Mouse (Mus musculus): ENCODE data around the gene Sdk2. TPM values are rescaled to one million over a fixed set of nuclear protein-coding genes. Genes with fewer than 3 reads are reported as not detected.

Sdk2 gene
- polyA plus RNA-seq, 1 experiment from 2014 or later: 4.3 TPM

- Histone ChIP-seq H3K9me3 (ENCODE audit: control insufficient read depth, low read depth, low read length) (no peaks in the 10 kb centered on the region), H3K4me2 (replicated peaks; ENCODE audit: low read depth, low read length) (no peak overlapping the region), H3K4me1 (ENCODE audit: control insufficient read depth, insufficient read depth, low read length) (peaks cover 7% of the 10 kb centered on the region; the same call in 1 of the 2 replicates), H3K36me3 (ENCODE audit: control insufficient read depth, insufficient read depth, low read length) (no peaks in the 10 kb centered on the region), H3K27me3 (ENCODE audit: control insufficient read depth, insufficient read depth, low read length) (no peaks in the 10 kb centered on the region), H3K9ac (replicated peaks; ENCODE audit: low read depth, low read length) (no peak overlapping the region), H3K4me3 (ENCODE audit: low read depth, low read length) (no peak overlapping the region), H3K27ac (ENCODE audit: low read length) (no peak overlapping the region)
- WGBS: 67% methylated on average over 4 of the region's 4 CpGs
- no peak for ATAC-seq (ENCODE audit: insufficient number of reproducible peaks, insufficient read depth, low FRiP score, low read depth)
Measured at GRCm38 (mm10) chr11:113931701-113932100, 135.1 kb downstream of the Sdk2 start.

GRCm38 (mm10) chr11:113930112-113930511 lies 136.7 kb downstream of the Sdk2 start:
- Histone ChIP-seq H3K4me3 (ENCODE audit: low read depth, low read length) (no peak overlapping the region), H3K9me3 (ENCODE audit: control insufficient read depth, low read depth, low read length) (no peaks in the 10 kb centered on the region), H3K4me2 (replicated peaks; ENCODE audit: low read depth, low read length) (no peak overlapping the region), H3K27ac (ENCODE audit: low read length) (no peak overlapping the region), H3K27me3 (ENCODE audit: control insufficient read depth, insufficient read depth, low read length) (no peaks in the 10 kb centered on the region), H3K4me1 (ENCODE audit: control insufficient read depth, insufficient read depth, low read length) (peaks cover 5% of the 10 kb centered on the region; the same call in 1 of the 2 replicates), H3K9ac (replicated peaks; ENCODE audit: low read depth, low read length) (no peak overlapping the region), H3K36me3 (ENCODE audit: control insufficient read depth, insufficient read depth, low read length) (no peaks in the 10 kb centered on the region)
- no peak for ATAC-seq (ENCODE audit: insufficient number of reproducible peaks, insufficient read depth, low FRiP score, low read depth)
- 87% methylated on average over 11 of the region's 11 CpGs for WGBS

GRCm38 (mm10) chr11:113928831-113929230 lies 138.0 kb downstream of the Sdk2 start:
- no peaks in the 10 kb centered on the region for H3K9me3 ChIP-seq (ENCODE audit: control insufficient read depth, low read depth, low read length)

GRCm38 (mm10) chr11:113928291-113928690 lies 138.6 kb downstream of the Sdk2 start:
- H3K36me3 ChIP-seq (ENCODE audit: control insufficient read depth, insufficient read depth, low read length): no peaks in the 10 kb centered on the region
- no peaks in the 10 kb centered on the region for H3K4me1 ChIP-seq (ENCODE audit: control insufficient read depth, insufficient read depth, low read length)
- no peak overlapping the region for H3K27ac ChIP-seq (ENCODE audit: low read length)
- no peak overlapping the region for H3K4me3 ChIP-seq (ENCODE audit: low read depth, low read length)
- WGBS: 68% methylated on average over 9 of the region's 9 CpGs
- H3K4me2 ChIP-seq (replicated peaks; ENCODE audit: low read depth, low read length): no peak overlapping the region
- H3K27me3 ChIP-seq (ENCODE audit: control insufficient read depth, insufficient read depth, low read length): no peaks in the 10 kb centered on the region
- H3K9me3 ChIP-seq (ENCODE audit: control insufficient read depth, low read depth, low read length): no peaks in the 10 kb centered on the region
- H3K9ac ChIP-seq (replicated peaks; ENCODE audit: low read depth, low read length): no peak overlapping the region
- ATAC-seq (ENCODE audit: insufficient number of reproducible peaks, insufficient read depth, low FRiP score, low read depth): no peak

More at GRCm38 (mm10) chr11:113928831-113929230, 138.0 kb downstream of the Sdk2 start:
- no peaks in the 10 kb centered on the region for H3K36me3 ChIP-seq (ENCODE audit: control insufficient read depth, insufficient read depth, low read length)
- no peaks in the 10 kb centered on the region for H3K4me1 ChIP-seq (ENCODE audit: control insufficient read depth, insufficient read depth, low read length)
- ATAC-seq (ENCODE audit: insufficient number of reproducible peaks, insufficient read depth, low FRiP score, low read depth): no peak
- no peak overlapping the region for H3K4me2 ChIP-seq (replicated peaks; ENCODE audit: low read depth, low read length)
- WGBS: 79% methylated on average over 2 of the region's 2 CpGs
- no peaks in the 10 kb centered on the region for H3K27me3 ChIP-seq (ENCODE audit: control insufficient read depth, insufficient read depth, low read length)
- H3K9ac ChIP-seq (replicated peaks; ENCODE audit: low read depth, low read length): no peak overlapping the region
- no peak overlapping the region for H3K4me3 ChIP-seq (ENCODE audit: low read depth, low read length)
- H3K27ac ChIP-seq (ENCODE audit: low read length): no peak overlapping the region

GRCm38 (mm10) chr11:113927826-113928225 lies 139.0 kb downstream of the Sdk2 start:
- no peaks in the 10 kb centered on the region for H3K4me1 ChIP-seq (ENCODE audit: control insufficient read depth, insufficient read depth, low read length)
- no peak overlapping the region for H3K9ac ChIP-seq (replicated peaks; ENCODE audit: low read depth, low read length)
- no peak overlapping the region for H3K4me3 ChIP-seq (ENCODE audit: low read depth, low read length)
- no peak overlapping the region for H3K27ac ChIP-seq (ENCODE audit: low read length)
- ATAC-seq (ENCODE audit: insufficient number of reproducible peaks, insufficient read depth, low FRiP score, low read depth): no peak
- 61% methylated on average over 3 of the region's 3 CpGs for WGBS
- H3K36me3 ChIP-seq (ENCODE audit: control insufficient read depth, insufficient read depth, low read length): no peaks in the 10 kb centered on the region
- H3K27me3 ChIP-seq (ENCODE audit: control insufficient read depth, insufficient read depth, low read length): no peaks in the 10 kb centered on the region
- H3K9me3 ChIP-seq (ENCODE audit: control insufficient read depth, low read depth, low read length): no peaks in the 10 kb centered on the region
- H3K4me2 ChIP-seq (replicated peaks; ENCODE audit: low read depth, low read length): no peak overlapping the region

GRCm38 (mm10) chr11:113927231-113927630 lies 139.6 kb downstream of the Sdk2 start:
- Histone ChIP-seq H3K27ac (ENCODE audit: low read length) (no peak overlapping the region), H3K27me3 (ENCODE audit: control insufficient read depth, insufficient read depth, low read length) (no peaks in the 10 kb centered on the region), H3K4me2 (replicated peaks; ENCODE audit: low read depth, low read length) (no peak overlapping the region), H3K4me3 (ENCODE audit: low read depth, low read length) (no peak overlapping the region), H3K9ac (replicated peaks; ENCODE audit: low read depth, low read length) (no peak overlapping the region), H3K4me1 (ENCODE audit: control insufficient read depth, insufficient read depth, low read length) (no peaks in the 10 kb centered on the region), H3K36me3 (ENCODE audit: control insufficient read depth, insufficient read depth, low read length) (no peaks in the 10 kb centered on the region), H3K9me3 (ENCODE audit: control insufficient read depth, low read depth, low read length) (no peaks in the 10 kb centered on the region)
- WGBS: 90% methylated on average over 11 of the region's 11 CpGs
- no peak for ATAC-seq (ENCODE audit: insufficient number of reproducible peaks, insufficient read depth, low FRiP score, low read depth)

GRCm38 (mm10) chr11:113923137-113923536 lies 143.7 kb downstream of the Sdk2 start:
- 45% methylated on average over 5 of the region's 5 CpGs for WGBS
- H3K9me3 ChIP-seq (ENCODE audit: control insufficient read depth, low read depth, low read length): no peaks in the 10 kb centered on the region
- no peaks in the 10 kb centered on the region for H3K4me1 ChIP-seq (ENCODE audit: control insufficient read depth, insufficient read depth, low read length)
- no peak overlapping the region for H3K4me2 ChIP-seq (replicated peaks; ENCODE audit: low read depth, low read length)
- H3K27ac ChIP-seq (ENCODE audit: low read length): no peak overlapping the region
- ATAC-seq (ENCODE audit: insufficient number of reproducible peaks, insufficient read depth, low FRiP score, low read depth): no peak
- H3K36me3 ChIP-seq (ENCODE audit: control insufficient read depth, insufficient read depth, low read length): no peaks in the 10 kb centered on the region
- no peaks in the 10 kb centered on the region for H3K27me3 ChIP-seq (ENCODE audit: control insufficient read depth, insufficient read depth, low read length)
- H3K4me3 ChIP-seq (ENCODE audit: low read depth, low read length): no peak overlapping the region
- no peak overlapping the region for H3K9ac ChIP-seq (replicated peaks; ENCODE audit: low read depth, low read length)

GRCm38 (mm10) chr11:113903131-113903860 lies 163.6 kb downstream of the Sdk2 start:
- Histone ChIP-seq H3K27ac (ENCODE audit: low read length) (no peak overlapping the region), H3K9me3 (ENCODE audit: control insufficient read depth, low read depth, low read length) (no peaks in the 10 kb centered on the region), H3K36me3 (ENCODE audit: control insufficient read depth, insufficient read depth, low read length) (no peaks in the 10 kb centered on the region), H3K4me2 (replicated peaks; ENCODE audit: low read depth, low read length) (no peak overlapping the region), H3K4me1 (ENCODE audit: control insufficient read depth, insufficient read depth, low read length) (no peaks in the 10 kb centered on the region), H3K9ac (replicated peaks; ENCODE audit: low read depth, low read length) (no peak overlapping the region), H3K27me3 (ENCODE audit: control insufficient read depth, insufficient read depth, low read length) (no peaks in the 10 kb centered on the region), H3K4me3 (ENCODE audit: low read depth, low read length) (no peak overlapping the region)
- no peak for ATAC-seq (ENCODE audit: insufficient number of reproducible peaks, insufficient read depth, low FRiP score, low read depth)
- 72% methylated on average over 16 of the region's 16 CpGs for WGBS

GRCm38 (mm10) chr11:113901906-113902305 lies 164.9 kb downstream of the Sdk2 start:
- Histone ChIP-seq H3K4me2 (replicated peaks; ENCODE audit: low read depth, low read length) (no peak overlapping the region), H3K4me3 (ENCODE audit: low read depth, low read length) (no peak overlapping the region), H3K9me3 (ENCODE audit: control insufficient read depth, low read depth, low read length) (no peaks in the 10 kb centered on the region), H3K27me3 (ENCODE audit: control insufficient read depth, insufficient read depth, low read length) (no peaks in the 10 kb centered on the region), H3K27ac (ENCODE audit: low read length) (no peak overlapping the region), H3K4me1 (ENCODE audit: control insufficient read depth, insufficient read depth, low read length) (no peaks in the 10 kb centered on the region), H3K36me3 (ENCODE audit: control insufficient read depth, insufficient read depth, low read length) (no peaks in the 10 kb centered on the region), H3K9ac (replicated peaks; ENCODE audit: low read depth, low read length) (no peak overlapping the region)
- ATAC-seq (ENCODE audit: insufficient number of reproducible peaks, insufficient read depth, low FRiP score, low read depth): no peak
- WGBS: 82% methylated on average over 7 of the region's 7 CpGs
